Mouse (Mus musculus): ENCODE results near the gene Alkal2. TPM values are rescaled to one million over a fixed set of nuclear protein-coding genes. Genes with fewer than 3 reads are reported as not detected.
A peak's percentile ranks its signal among the peaks of the same experiment; 100 is the strongest.

The Alkal2 gene
- polyA plus RNA-seq, 1 experiment, result not detected

DNA sequence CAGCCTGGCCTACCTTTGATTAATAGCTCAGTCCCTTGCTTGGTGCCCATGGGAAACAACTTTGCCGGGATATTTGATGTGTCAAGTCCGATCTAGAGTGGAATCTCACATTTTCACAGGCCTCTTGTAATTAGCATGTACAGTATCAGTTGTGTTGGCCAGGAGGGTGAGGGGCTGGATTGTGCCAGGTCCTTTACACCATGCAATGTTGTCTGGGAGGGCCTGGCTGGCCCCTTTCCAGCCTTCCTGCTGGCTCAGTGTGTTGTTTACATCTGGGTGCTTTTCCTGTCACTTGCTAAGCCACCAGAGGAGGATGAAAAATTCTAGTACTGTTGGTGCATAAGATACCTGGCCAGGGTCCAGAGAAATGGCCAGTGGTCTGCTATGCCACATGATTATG lies 19.8 kb upstream of the Alkal2 start:
- Histone ChIP-seq H3K27me3 (ENCODE audit: control insufficient read depth, insufficient read depth, low read length, poor library complexity, severe bottlenecking) (no peaks in the 10 kb centered on the region), H3K4me3 (ENCODE audit: low read depth, low read length) (no peak overlapping the region), H3K9me3 (replicated peaks; ENCODE audit: control insufficient read depth, insufficient read depth, low read length, poor library complexity, severe bottlenecking) (no peaks in the 10 kb centered on the region), H3K36me3 (ENCODE audit: control insufficient read depth, insufficient read depth, low read length, poor library complexity, severe bottlenecking) (no peaks in the 10 kb centered on the region), H3K27ac (ENCODE audit: insufficient read depth, low read length) (no peak overlapping the region), H3K9ac (ENCODE audit: low read depth, poor library complexity, severe bottlenecking) (no peak overlapping the region), H3K4me1 (ENCODE audit: control insufficient read depth, insufficient read depth, low read length) (no peaks in the 10 kb centered on the region)
- TF ChIP-seq CTCF (IDR thresholded peaks at IDR 0.05; ENCODE audit: low read depth, low read length), result no peak
- TF ChIP-seq EP300 (IDR thresholded peaks at IDR 0.05; ENCODE audit: insufficient read depth, low read depth, low read length), result no peak
- no peak for TF ChIP-seq POLR2A (IDR thresholded peaks at IDR 0.05; ENCODE audit: insufficient read depth, low read length)

GRCm38 (mm10) chr12:30865781-30866180 lies 18.3 kb upstream of the Alkal2 start:
- H3K9me3 ChIP-seq (replicated peaks; ENCODE audit: control insufficient read depth, insufficient read depth, low read length, poor library complexity, severe bottlenecking), result no peaks in the 10 kb centered on the region
- no peak overlapping the region for H3K4me3 ChIP-seq (ENCODE audit: low read depth, low read length)
- H3K27me3 ChIP-seq (ENCODE audit: control insufficient read depth, insufficient read depth, low read length, poor library complexity, severe bottlenecking), result no peaks in the 10 kb centered on the region
- H3K36me3 ChIP-seq (ENCODE audit: control insufficient read depth, insufficient read depth, low read length, poor library complexity, severe bottlenecking), result no peaks in the 10 kb centered on the region
- no peak overlapping the region for H3K9ac ChIP-seq (ENCODE audit: low read depth, poor library complexity, severe bottlenecking)
- no peak overlapping the region for H3K27ac ChIP-seq (ENCODE audit: insufficient read depth, low read length)
- TF ChIP-seq CTCF (IDR thresholded peaks at IDR 0.05; ENCODE audit: low read depth, low read length) (no peak), POLR2A (IDR thresholded peaks at IDR 0.05; ENCODE audit: insufficient read depth, low read length) (no peak), EP300 (IDR thresholded peaks at IDR 0.05; ENCODE audit: insufficient read depth, low read depth, low read length) (no peak)
- no peaks in the 10 kb centered on the region for H3K4me1 ChIP-seq (ENCODE audit: control insufficient read depth, insufficient read depth, low read length)

DNA sequence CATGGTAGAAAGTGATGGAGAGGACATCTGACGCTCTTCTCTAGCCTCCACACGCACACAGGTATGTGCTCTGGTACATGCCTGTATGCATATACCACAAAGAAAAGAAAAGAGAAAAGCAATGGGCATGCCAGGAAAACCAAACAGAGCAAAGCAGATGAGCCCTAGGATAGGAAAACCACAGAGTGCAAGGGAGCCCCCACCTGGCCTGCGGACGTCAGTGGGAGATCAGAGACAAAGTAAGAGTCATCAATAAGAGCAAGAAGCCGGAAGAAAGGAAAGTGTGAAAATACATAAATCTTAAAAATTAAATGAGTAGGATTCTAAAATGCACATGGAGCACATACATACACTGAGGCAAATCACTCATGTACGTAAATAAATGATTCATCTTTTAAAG lies 4.7 kb upstream of the Alkal2 start:
- H3K27ac ChIP-seq (ENCODE audit: insufficient read depth, low read length), result no peak overlapping the region
- no peaks in the 10 kb centered on the region for H3K9me3 ChIP-seq (replicated peaks; ENCODE audit: control insufficient read depth, insufficient read depth, low read length, poor library complexity, severe bottlenecking)
- H3K9ac ChIP-seq (ENCODE audit: low read depth, poor library complexity, severe bottlenecking), result no peak overlapping the region
- no peak overlapping the region for H3K4me3 ChIP-seq (ENCODE audit: low read depth, low read length)
- H3K27me3 ChIP-seq (ENCODE audit: control insufficient read depth, insufficient read depth, low read length, poor library complexity, severe bottlenecking), result peaks cover 7% of the 10 kb centered on the region
- no peaks in the 10 kb centered on the region for H3K4me1 ChIP-seq (ENCODE audit: control insufficient read depth, insufficient read depth, low read length)
- no peaks in the 10 kb centered on the region for H3K36me3 ChIP-seq (ENCODE audit: control insufficient read depth, insufficient read depth, low read length, poor library complexity, severe bottlenecking)
- TF ChIP-seq POLR2A (IDR thresholded peaks at IDR 0.05; ENCODE audit: insufficient read depth, low read length), result no peak
- no peak for TF ChIP-seq EP300 (IDR thresholded peaks at IDR 0.05; ENCODE audit: insufficient read depth, low read depth, low read length)
- peak; percentile 34 for TF ChIP-seq CTCF (IDR thresholded peaks at IDR 0.05; ENCODE audit: low read depth, low read length)

- Histone ChIP-seq H3K27ac (ENCODE audit: insufficient read depth, low read length) (no peak overlapping the region), H3K4me1 (ENCODE audit: control insufficient read depth, insufficient read depth, low read length) (no peaks in the 10 kb centered on the region), H3K9me3 (replicated peaks; ENCODE audit: control insufficient read depth, insufficient read depth, low read length, poor library complexity, severe bottlenecking) (no peaks in the 10 kb centered on the region), H3K4me3 (ENCODE audit: low read depth, low read length) (no peak overlapping the region), H3K36me3 (ENCODE audit: control insufficient read depth, insufficient read depth, low read length, poor library complexity, severe bottlenecking) (no peaks in the 10 kb centered on the region), H3K27me3 (ENCODE audit: control insufficient read depth, insufficient read depth, low read length, poor library complexity, severe bottlenecking) (peaks cover 15% of the 10 kb centered on the region), H3K9ac (ENCODE audit: low read depth, poor library complexity, severe bottlenecking) (no peak overlapping the region)
- TF ChIP-seq CTCF (IDR thresholded peaks at IDR 0.05; ENCODE audit: low read depth, low read length) (no peak), POLR2A (IDR thresholded peaks at IDR 0.05; ENCODE audit: insufficient read depth, low read length) (no peak), EP300 (IDR thresholded peaks at IDR 0.05; ENCODE audit: insufficient read depth, low read depth, low read length) (no peak)
Observed at GRCm38 (mm10) chr12:30883592-30883985, 533 bp upstream of the Alkal2 start.

- Histone ChIP-seq H3K9ac (ENCODE audit: low read depth, poor library complexity, severe bottlenecking) (peak overlapping the region; percentile 56), H3K36me3 (ENCODE audit: control insufficient read depth, insufficient read depth, low read length, poor library complexity, severe bottlenecking) (no peaks in the 10 kb centered on the region), H3K9me3 (replicated peaks; ENCODE audit: control insufficient read depth, insufficient read depth, low read length, poor library complexity, severe bottlenecking) (no peaks in the 10 kb centered on the region), H3K27me3 (ENCODE audit: control insufficient read depth, insufficient read depth, low read length, poor library complexity, severe bottlenecking) (peaks cover 15% of the 10 kb centered on the region), H3K4me1 (ENCODE audit: control insufficient read depth, insufficient read depth, low read length) (no peaks in the 10 kb centered on the region), H3K4me3 (ENCODE audit: low read depth, low read length) (peak overlapping the region; percentile 50), H3K27ac (ENCODE audit: insufficient read depth, low read length) (no peak overlapping the region)
- no peak for TF ChIP-seq CTCF (IDR thresholded peaks at IDR 0.05; ENCODE audit: low read depth, low read length)
- TF ChIP-seq POLR2A (IDR thresholded peaks at IDR 0.05; ENCODE audit: insufficient read depth, low read length), result no peak
- no peak for TF ChIP-seq EP300 (IDR thresholded peaks at IDR 0.05; ENCODE audit: insufficient read depth, low read depth, low read length)
Observed at GRCm38 (mm10) chr12:30884622-30885230, 604 bp downstream of the Alkal2 start.

DNA sequence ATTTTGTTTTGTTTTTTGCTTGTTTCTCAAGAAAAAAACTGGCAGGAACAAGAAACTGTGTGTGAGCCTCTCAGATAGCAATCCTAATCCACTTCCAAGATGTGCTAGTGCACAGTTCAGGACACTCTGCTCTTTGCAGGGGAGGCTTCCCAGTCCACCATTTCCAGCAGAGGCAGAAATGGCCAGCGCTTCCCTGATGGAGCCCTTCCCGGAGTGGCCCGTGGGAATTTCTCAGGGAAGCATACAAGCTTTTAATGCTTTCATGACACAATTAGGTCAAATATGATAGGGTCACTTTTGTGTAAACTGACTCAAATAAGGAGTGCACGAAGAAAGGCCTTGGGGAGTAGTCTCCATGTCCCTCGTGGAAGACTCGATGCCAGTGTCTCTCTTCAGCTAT lies 1.8 kb downstream of the Alkal2 start:
- H3K27me3 ChIP-seq (ENCODE audit: control insufficient read depth, insufficient read depth, low read length, poor library complexity, severe bottlenecking), result peaks cover 15% of the 10 kb centered on the region

More for the DNA sequence above, 1.8 kb downstream of the Alkal2 start:
- no peak overlapping the region for H3K9ac ChIP-seq (ENCODE audit: low read depth, poor library complexity, severe bottlenecking)
- H3K27ac ChIP-seq (ENCODE audit: insufficient read depth, low read length), result no peak overlapping the region
- no peaks in the 10 kb centered on the region for H3K36me3 ChIP-seq (ENCODE audit: control insufficient read depth, insufficient read depth, low read length, poor library complexity, severe bottlenecking)
- no peak for TF ChIP-seq CTCF (IDR thresholded peaks at IDR 0.05; ENCODE audit: low read depth, low read length)
- no peak overlapping the region for H3K4me3 ChIP-seq (ENCODE audit: low read depth, low read length)
- no peaks in the 10 kb centered on the region for H3K9me3 ChIP-seq (replicated peaks; ENCODE audit: control insufficient read depth, insufficient read depth, low read length, poor library complexity, severe bottlenecking)
- H3K4me1 ChIP-seq (ENCODE audit: control insufficient read depth, insufficient read depth, low read length), result no peaks in the 10 kb centered on the region

Data from ES-Bruce4 (cell line).